Mouse (Mus musculus) CD4-positive, CD25-positive, alpha-beta regulatory T cell, adult 2 months (primary cell): ENCODE measurements around the gene Ttc4.
A peak's percentile ranks its signal among the peaks of the same experiment; 100 is the strongest.

Experiments
- DNase-seq: peaks from one replicate; pipeline ENCODE4 v3.0.0-alpha.2; 2012; ENCODE audit warnings: low read depth, low spot score

Gene Ttc4

DNA sequence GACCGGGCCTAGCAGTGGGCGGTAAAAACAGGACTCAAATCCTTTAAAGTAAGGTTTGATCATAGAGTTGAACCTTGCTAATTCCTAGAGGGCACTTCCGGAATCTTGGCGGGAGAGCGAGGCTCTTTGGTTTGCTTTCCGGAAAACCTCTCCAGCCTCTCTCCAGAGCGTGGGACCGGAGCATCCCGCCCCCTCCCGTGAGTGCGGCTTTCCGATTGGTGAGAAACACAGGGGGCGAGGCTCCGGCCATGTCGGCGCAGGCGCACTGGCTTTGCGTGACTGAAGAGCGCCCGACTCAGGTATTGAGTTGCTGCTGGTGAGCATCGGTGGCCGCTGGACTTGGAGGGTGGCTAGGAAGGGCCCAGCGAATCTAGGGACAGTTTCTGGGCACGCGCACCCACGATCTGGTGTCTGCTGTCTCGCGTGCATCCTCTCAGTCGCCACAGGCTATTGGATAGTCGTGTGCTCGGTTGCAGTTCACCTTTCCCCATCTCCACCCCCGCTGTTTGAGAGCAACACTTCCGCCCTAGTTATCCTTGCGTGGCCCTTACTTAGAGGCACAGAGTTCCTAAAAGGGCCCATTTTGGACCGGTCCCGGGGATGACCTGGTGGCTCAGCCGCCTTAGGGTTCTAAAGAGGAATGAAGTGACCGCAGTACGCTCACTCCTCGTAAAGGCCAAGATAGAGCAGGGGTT lies 27.8 kb downstream of the Ttc4 start, which contains the start of gene Pars2:
TSS of gene Pars2 (plus strand) at position 237 of the 695 bp plus-strand sequence.
- peak; percentile 99 for DNase-seq

DNA sequence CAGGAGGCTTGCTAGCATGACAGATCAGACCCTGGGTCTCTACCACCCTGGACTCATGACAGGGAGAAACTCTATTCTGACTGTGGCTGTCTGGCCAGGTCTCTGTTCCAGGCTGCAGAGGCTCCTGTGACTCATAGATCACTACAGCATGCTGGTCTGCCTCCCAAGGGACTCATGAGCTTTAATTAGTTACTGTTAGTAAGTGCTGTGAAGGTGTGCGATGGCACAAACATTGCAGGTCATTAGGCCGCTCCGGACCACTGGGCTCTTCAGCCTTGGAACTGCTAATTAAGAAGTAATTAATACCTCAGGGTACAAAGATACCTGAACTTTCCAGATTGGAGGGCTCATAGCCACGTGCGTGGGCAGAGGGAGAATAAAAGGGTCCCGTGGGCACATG lies 31.6 kb downstream of the Ttc4 start:
- no peak for DNase-seq

DNA sequence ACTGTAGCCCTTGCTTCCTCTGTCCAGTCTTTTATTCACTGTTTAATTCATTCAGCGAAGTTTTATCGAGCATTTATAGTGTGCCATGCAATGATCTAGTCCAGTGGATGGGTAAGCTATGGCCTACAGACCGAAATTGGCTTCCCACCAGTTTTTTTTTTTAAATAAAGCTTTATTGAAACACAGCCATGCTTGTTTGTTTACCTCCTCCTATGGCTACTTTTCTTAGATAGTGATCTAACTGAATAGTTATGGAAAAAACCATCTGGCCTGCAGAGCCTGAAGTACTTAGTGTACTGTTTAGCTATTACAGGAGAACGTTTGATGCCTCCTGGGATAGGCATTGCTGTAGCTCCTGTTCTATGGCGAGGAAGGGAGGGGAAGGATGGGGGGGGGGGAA lies 32.9 kb downstream of the Ttc4 start:
- DNase-seq, result no peak

DNA sequence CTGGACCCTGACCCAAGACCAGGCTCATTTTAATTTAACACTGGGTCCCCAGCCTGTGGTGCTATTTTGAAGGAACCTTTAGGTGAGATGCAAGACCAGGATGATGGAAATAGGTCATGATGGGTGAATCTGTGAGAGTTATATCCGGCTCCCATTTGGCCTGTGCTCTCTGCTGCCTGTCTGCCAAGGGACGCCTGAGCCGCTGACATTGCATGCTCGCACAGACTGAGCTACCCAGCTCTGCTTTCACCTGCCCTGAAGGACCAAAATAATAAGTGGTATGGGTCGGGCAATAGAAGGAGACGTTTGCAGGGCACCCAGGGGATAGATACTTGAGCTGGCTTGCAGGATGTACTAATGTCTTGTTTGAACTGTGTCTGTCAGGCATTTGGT lies 34.5 kb downstream of the Ttc4 start:
- no peak for DNase-seq

DNA sequence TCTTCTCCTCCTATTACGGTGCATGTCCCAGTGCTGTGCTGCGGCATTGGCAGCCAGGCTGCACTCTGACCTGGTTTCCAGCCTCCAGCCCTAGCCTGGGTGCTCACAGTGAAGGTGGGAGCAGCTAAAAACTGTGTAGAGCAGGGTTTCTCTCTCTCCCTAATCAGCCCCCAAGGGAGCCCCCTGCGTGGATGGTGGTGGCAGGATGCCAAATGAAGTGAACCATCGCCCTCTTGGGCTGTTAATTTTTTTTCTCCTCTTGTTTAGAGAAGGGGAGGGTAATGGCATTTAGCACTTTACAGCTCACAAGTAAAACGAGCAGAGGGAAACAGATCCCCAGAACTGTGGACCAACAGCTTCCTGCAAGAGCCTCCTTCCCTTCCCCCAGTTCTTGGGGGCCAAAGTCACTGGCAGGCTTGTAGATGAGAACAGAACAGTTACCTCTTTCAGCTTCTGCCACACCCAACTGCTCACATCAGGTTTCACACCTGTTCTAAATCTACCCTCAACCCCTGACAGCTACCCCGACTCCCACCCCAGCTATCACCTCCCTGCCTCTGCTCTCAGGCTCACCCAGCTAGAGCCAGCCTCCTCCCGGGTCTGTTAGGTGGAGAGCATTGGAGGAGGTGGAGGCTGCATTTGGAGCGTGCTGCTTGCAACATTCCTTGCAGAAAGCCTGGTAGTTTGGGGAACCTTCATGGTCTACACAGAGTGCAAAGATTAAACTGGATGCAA lies 35.1 kb downstream of the Ttc4 start:
- no peak for DNase-seq

DNA sequence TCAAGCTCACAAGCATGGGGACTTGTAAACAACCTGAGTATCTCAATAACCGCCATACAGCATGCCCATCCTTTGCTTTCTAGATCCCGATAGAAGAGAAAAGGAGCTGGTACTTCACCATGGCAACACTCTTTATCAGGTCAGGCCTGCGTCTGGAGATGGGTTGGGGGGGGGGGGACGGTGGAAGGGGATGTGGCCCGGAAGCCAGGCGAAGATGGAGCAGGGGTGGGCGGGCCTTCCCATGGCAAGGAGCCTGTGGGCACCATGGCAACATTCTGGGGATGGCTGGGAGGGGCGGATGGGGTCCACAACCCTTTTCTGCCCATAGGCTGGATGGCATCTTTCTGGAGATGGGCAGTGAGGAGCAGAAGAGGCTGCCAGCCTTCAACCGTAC lies 44.7 kb downstream of the Ttc4 start:
- no peak for DNase-seq

DNA sequence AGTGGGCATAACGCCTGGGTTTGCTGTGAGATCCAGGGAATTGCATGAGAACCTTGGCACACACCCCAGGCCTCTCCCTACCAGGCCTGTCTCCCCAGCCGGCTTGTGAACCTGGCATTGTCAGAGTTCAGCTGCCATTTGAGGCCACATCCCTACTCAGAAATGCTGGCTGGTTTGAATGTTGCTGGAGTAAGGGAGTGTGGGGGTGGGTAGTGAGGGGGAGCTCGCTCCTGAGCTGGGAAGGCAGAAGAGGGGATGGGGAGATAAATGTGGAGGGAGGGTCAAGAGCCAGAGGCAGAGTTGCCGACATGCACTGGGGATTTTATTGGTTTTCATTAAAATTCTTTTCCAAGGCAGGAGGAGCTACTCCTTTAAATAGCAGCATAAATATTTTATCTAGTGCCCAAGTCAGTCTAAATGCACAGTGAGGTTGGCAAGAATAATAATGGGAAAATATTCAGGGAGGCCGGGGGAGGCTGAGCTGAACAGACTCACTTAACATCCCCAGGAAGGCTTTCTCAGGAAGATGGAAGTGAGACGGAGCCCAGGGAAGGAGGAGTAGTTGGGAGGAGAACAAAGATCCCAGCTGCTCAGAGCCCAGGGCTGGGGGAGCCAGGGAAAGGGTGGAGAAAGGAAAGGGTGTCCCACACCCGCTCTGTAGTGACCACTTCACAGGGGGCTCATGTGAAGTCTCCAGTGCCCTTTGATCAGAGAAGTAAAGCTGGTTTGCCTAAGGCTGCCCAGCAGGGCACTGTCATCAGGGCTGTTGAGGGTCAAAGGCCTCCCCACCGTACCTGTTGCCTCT lies 45.3 kb downstream of the Ttc4 start:
- no peak for DNase-seq

DNA sequence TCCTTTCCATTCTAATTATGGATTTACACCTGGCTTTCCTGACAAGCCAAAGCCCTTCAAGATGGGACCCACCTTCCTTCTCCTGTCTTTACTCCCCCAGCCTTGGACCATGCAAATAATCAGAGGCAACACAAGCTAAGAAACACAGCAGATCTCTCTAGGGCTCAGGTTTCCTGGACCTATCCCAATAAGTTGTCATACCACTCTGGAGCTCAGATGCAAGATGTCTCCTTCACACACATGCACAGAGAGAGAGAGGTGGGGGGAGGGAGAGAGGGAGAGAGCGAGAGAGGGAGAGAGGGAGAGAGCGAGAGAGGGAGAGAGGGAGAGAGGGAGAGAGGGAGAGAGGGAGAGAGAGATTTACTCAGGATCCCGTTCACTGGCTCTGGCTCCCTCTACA lies 46.4 kb downstream of the Ttc4 start:
- no peak for DNase-seq

DNA sequence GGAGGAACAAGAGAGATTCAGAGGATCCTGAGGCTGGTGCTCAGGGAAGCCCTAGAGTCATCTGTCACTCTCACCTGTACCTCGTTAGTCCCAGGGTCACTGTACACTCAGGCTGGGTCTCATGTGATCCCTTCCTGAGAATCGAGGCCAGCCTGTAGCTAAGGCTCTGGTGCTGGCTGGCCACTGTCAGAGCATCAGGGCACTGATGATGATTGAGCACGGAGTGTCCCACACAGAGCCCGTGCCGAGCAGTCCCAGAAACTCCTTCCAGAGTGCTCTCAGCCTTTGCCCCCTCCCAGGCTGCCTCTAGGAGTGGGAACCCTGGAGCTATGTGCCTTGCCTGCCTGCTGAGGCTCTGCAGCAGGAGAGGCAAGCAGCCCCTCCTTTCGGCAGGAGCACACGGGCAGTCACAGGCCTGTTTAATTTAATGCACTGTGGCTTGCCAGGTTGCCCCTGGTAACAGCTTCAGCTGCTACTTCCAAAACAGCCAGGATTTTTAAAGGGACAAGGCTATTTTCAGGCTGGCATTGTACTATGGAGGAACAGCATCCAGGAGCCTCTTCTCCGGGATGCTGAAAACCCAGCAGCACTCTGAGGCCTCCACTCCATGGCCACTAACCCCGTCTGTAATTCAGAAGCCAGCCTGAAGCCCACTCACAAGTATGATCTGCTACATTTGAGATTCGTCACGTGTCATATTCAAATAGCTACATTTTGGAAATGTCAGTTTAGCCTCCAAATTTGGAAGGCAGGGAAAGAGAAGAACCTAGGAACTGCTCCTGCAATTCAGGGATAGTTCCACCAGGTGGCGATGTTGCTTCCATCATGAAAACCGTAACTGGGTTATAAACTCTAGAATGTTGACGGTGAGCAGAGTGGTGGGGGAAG lies 48.2 kb downstream of the Ttc4 start:
- peak; percentile 77 for DNase-seq

DNA sequence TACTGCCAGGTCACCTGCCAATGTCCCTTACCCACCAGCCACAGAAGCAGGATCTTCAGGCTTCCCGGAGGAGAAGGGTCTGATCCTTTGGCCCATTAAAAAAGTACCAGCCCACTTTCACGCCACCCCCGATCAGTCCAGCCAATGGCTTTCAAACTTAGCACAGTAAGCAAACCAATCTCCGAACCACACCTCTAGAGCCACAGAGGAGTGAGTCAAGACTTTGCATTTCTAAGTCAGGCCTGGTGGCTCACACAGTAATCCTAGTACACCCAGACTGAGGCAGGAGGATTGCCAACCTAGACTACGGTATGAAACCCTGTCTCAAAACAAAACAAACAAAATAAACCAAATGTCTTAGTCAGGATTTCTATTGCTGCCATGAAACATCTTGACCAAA lies 49.4 kb downstream of the Ttc4 start:
- no peak for DNase-seq

DNA sequence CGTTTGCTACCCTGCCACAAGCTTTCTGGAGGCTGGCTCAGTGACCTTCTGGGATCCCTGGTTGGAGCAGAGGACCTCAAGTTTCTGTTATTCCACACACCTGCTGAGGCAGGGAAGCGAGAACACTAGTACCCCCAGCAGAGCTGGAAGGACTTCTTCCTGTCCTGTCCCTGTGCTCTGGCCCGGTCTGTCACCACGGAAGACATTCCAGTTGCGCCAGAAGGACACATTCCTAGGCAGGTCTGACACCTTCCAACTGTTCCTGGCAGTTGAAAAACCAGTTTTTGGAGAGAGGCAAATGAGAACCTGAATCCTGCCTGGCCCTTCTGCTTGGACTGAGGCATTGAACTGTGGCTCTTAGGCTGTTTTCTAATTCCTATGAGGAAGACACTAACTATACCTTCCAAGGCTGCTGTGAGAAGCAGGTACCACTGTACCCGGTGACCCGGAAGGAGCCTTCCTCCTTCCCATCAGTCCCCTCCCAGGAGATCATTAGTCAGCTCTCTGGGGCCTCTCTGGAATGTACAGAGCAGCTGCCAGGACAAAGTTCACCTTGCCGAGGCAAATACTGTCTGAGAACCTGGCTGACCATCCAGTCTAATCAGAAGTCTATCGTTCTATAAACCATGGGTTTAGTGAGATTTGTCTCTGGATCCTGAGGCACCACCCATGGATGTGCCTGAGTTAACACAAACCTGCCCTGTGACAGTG lies 49.9 kb downstream of the Ttc4 start:
- DNase-seq, result no peak

DNA sequence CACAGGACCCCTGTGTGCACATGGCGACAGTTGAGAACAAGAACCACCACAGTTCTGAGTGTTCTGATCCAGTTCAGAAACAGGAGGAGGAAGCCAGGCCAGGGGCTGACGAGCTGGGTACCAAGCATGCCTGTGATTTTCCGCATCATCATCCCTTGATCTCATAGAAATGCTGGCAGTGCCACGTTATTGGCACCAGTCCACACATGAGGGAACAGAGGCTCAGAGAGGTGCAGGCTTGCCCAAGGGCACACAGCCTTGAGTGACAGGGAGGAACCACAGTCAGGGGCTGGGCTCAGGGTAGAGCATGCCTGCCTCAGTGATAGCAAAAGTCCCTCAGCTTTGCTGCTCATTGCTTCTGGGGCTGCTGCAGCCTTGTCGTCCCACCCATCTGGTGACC lies 50.9 kb downstream of the Ttc4 start:
- no peak for DNase-seq

DNA sequence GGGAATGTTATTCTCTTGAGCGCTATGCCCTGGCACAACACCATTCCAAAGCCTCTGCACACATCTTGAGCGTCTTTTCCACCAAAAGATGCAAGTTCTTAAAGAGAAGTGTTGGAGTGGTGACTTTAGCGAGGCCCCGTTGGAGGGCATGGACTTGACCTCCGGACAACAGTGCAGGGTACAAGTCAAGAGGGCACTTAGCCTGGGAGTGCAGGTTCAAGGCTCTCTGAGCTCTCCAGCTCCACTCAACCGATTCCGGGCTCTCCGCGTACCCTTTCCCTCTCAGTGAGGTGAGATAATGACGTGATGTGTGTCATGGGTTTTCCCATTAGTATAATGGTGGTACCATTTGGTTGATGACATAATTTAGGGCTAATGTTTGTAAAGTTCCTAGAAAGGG lies 54.5 kb downstream of the Ttc4 start:
- no peak for DNase-seq

DNA sequence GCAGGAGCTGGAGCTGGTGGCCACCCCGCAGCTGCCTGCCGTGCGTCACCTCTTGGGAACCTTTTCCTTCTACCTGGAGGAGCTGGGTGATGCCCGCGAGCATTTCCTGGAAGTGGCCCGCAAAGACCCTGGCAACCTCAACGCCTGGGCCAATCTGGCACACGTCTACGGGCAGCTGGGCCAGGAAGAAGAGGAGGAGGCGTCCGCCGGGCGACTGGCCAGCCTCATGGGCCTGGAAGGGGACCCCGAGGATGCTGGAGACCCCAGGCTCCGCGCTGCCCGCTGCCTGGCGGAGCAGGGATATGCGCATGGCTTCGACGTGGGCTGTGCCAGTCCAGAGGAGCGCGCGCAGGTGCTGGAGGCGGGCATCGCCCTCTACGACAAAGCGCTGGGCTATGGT lies 56.0 kb downstream of the Ttc4 start:
- no peak for DNase-seq

DNA sequence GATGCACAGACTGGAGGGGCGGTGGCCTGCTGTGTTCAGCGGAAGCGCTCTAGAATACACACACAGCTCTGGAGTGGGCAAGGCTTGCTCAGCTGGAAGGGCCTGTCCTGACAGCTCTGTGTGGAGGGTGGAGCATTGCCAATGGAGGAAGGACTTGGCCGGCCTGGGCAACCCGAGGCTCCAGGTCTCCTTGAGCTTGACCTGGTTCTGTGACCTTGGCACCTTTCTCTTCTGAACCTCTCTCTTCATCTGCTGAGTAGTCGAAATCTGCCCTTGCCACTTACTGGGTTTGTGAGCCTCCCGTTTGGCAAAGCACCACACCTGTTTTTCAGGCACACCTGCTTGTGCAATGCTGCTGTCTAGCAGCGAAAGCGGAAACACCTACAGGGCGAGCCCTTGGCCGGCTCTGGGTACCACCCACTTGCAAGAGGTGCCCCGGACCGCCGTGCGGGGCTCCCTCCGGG lies 56.7 kb downstream of the Ttc4 start, which contains the start of gene Ttc22:
TSS of gene Ttc22 (plus strand) at position 403 of the 464 bp plus-strand sequence.
- DNase-seq, result no peak

DNA sequence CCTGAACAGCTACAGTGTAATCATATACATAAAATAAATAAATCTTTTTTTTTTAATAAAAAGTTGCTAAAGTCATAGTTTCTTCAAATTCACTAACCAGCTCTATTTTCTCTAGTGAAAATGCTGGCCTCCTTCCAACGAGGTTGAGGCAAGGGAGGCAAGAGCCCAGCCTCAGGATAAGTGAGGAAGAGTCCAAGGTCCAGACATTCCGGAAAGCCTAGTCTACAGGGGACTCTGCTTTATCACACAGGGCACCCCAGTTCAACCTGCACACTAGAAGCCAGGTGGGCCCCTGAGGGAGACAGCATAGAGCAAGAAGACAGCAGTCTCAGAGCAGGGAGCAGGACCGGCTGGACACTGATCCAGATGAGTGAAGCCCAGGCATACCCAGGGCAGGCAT lies 57.3 kb downstream of the Ttc4 start:
- DNase-seq, result no peak

DNA sequence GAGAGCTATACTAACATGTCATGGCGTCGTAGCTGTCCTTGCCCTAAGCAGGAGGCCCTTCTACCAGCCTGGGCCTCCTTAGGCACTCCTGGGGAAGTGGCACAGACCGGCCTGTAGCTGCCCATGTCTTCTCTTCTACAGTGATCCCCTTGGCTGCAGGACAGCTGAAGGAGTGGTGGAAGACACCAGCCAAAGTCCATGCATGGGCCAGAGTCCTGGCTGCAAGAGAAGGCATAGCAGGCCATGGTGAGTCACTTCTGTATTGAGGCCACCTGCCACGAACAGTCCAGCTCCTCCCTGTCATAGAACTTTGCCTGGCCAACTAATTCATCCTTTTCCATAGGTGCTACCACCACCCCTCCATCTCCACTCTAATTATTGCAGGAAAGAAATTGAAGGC lies 59.8 kb downstream of the Ttc4 start:
- DNase-seq, result no peak

DNA sequence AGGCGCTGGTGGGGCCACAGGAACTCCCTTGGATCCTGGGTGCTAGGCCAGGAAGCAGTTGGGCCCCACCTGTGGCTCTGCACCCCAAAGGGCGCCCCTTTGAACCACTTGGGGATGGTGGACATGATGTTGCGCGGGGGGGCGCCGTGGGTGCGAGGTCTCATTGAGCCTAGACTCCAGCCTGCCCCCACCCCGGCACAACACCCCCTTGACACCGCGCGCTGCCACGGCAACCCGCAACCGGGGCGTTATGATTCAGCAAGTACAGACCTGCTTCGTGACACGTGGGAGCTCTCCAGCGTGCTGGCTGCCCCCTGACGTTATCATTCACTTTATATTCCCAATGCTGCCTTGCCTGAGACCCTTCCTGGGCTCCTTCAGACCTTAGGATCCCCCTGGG lies 61.7 kb downstream of the Ttc4 start, which contains the start of gene Lexm:
TSS of gene Lexm (minus strand) at position 186 of the 400 bp plus-strand sequence.
- no peak for DNase-seq

DNA sequence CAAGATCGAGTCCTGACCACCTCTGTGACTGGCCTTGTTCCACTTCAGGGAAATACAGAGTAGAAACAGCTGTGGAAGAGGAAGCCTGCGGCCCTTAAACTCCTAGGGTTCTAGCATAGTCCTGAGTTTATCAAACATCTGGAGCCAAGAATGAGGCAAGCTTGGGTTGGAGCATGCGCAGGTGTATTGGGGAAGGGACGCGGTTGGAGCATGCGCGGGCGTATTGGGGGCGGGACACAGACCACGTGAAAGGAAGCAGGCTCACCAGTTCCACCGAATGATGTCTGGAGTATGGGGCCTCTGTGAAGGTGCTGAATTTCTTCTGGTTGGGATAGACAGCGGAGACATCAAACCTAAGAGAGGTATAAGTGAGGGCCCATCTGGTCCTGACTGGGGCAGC lies 63.1 kb downstream of the Ttc4 start:
- peak; percentile 63 for DNase-seq

DNA sequence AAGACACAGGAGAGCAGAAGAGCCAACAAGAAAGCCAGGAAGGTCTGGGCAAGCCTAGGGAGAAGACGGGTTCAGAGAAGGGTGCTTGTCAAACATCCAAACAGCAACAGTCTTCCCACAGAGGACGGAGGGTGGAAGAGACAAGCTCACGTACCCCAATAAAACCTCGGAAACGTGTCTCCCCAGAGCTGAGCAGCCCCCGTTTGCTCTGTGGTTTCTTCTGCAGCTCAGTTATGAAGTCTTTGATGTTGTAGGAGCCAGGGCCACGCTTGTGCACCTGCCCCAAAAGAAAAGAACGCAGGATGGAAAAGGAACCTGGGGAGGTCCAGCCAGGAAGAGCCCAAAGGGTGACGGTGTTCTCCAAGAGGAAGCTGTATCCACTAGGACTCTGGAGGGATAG lies 63.9 kb downstream of the Ttc4 start:
- DNase-seq, result no peak
